Mouse (Mus musculus) layer of hippocampus, postnatal 36 days (tissue): ENCODE data around the gene H2al2a. TPM values are rescaled to one million over a fixed set of nuclear protein-coding genes. Genes with fewer than 3 reads are reported as not detected.
"Not testable (repeated sequence)": the region's sequence is repeated elsewhere in the genome, so short reads cannot be mapped to it uniquely, and the experiment has no call there.

Source experiments
- DNase-seq, 2 experiments: peaks; one replicate each; pipeline ENCODE4 v3.0.0; 2022
- total RNA-seq, 2 experiments: library from RNA; stranded (reverse); gene quantifications; 2 replicates each; pipeline ENCODE4 v1.2.3; 2021

The H2al2a gene
- total RNA-seq, 2 experiments from 2014 or later: not detected

- no peak for DNase-seq
Measured at GRCm38 (mm10) chr2:17973868-17974440, 22.8 kb downstream of the H2al2a start.

- DNase-seq: no peak
Measured at GRCm38 (mm10) chr2:17973246-17973645, 23.5 kb downstream of the H2al2a start.

- DNase-seq: no peak
Measured at GRCm38 (mm10) chr2:17972843-17973242, 23.9 kb downstream of the H2al2a start.

GRCm38 (mm10) chr2:17971407-17971806, 25.4 kb downstream of the H2al2a start:
- no peak for DNase-seq

GRCm38 (mm10) chr2:17970662-17971061, 26.1 kb downstream of the H2al2a start:
- DNase-seq: no peak

- no peak for DNase-seq
Measured at GRCm38 (mm10) chr2:17970187-17970586, 26.6 kb downstream of the H2al2a start.

- no peak for DNase-seq
Measured at GRCm38 (mm10) chr2:17968571-17968970, 28.2 kb downstream of the H2al2a start.

GRCm38 (mm10) chr2:17968037-17968436, 28.7 kb downstream of the H2al2a start:
- not testable (repeated sequence) for DNase-seq

GRCm38 (mm10) chr2:17959501-17959900, 37.3 kb downstream of the H2al2a start:
- DNase-seq: no peak

- no peak for DNase-seq
Measured at GRCm38 (mm10) chr2:17946875-17947274, 49.9 kb downstream of the H2al2a start.

Other genes starting within 250 kb of the H2al2a start
- gene A930004D18Rik, start 40.8 kb upstream of the H2al2a start, total RNA-seq: 1 to 10 TPM; 3.0 to 5.6 TPM
- gene Skida1, start 52.1 kb upstream of the H2al2a start, total RNA-seq: 10 to 100 TPM; 17.2 to 17.3 TPM
- 10 to 100 TPM; 53.7 to 57.7 TPM for gene Mllt10, start 58.3 kb upstream of the H2al2a start, total RNA-seq